Mouse (Mus musculus): ENCODE results near the gene Dnajc13. TPM values are rescaled to one million over a fixed set of nuclear protein-coding genes. Genes with fewer than 3 reads are reported as not detected.

Gene Dnajc13
- total and polyA plus RNA-seq, 3 experiments: 24.1 to 59.0 (median 31.1) TPM

GRCm38 (mm10) chr9:104182328-104182727 is 80.4 kb downstream of the Dnajc13 start:
- no peak for TF ChIP-seq SMC3 (IDR thresholded peaks at IDR 0.05; ENCODE audit: low read depth, low read length)
- TF ChIP-seq CHD2 (IDR thresholded peaks at IDR 0.05; ENCODE audit: low read length): no peak
- no peak for DNase-seq (ENCODE audit: low read depth, low spot score)

GRCm38 (mm10) chr9:104181626-104182025 is 81.1 kb downstream of the Dnajc13 start:
- no peaks in the 10 kb centered on the region for H3K79me2 ChIP-seq (ENCODE audit: control insufficient read depth, insufficient read depth, low read length, poor library complexity)
- no peaks in the 10 kb centered on the region for H3K27me3 ChIP-seq (ENCODE audit: control insufficient read depth in 1 of 2, insufficient read depth in 2 of 2, low read length in 2 of 2)
- no peaks in the 10 kb centered on the region for H3K4me1 ChIP-seq (ENCODE audit: control insufficient read depth in 1 of 2, insufficient read depth in 2 of 2, low read length in 2 of 2)
- H3K9ac ChIP-seq (ENCODE audit: control insufficient read depth, low read depth, low read length, poor library complexity, severe bottlenecking): no peak overlapping the region
- H3K4me3 ChIP-seq (ENCODE audit: control insufficient read depth in 1 of 2, insufficient read depth in 1 of 2, low read depth in 2 of 2, low read length in 2 of 2): no peak overlapping the region
- no peaks in the 10 kb centered on the region for H3K9me3 ChIP-seq (replicated peaks; ENCODE audit: insufficient read depth, low read length)
- TF ChIP-seq ZC3H11A (IDR thresholded peaks at IDR 0.05; ENCODE audit: low read depth, low read length): no peak
- TF ChIP-seq POLR2AphosphoS5 (IDR thresholded peaks at IDR 0.05; ENCODE audit: borderline replicate concordance, low read depth, low read length): no peak
- no peak for TF ChIP-seq MEF2A (IDR thresholded peaks at IDR 0.05; ENCODE audit: extremely low read depth, insufficient replicate concordance, low read depth, low read length, poor library complexity, severe bottlenecking)
- no peak for TF ChIP-seq CHD1 (IDR thresholded peaks at IDR 0.05; ENCODE audit: low read depth, low read length)
- no peak for TF ChIP-seq MYB (IDR thresholded peaks at IDR 0.05; ENCODE audit: low read depth, low read length)
- TF ChIP-seq CHD2 (IDR thresholded peaks at IDR 0.05; ENCODE audit: low read length): no peak
- no peak for TF ChIP-seq MXI1 (IDR thresholded peaks at IDR 0.05; ENCODE audit: low read depth, low read length)
- no peak for TF ChIP-seq MAZ (IDR thresholded peaks at IDR 0.05; ENCODE audit: low read depth, low read length)
- TF ChIP-seq MAFK (IDR thresholded peaks at IDR 0.05; ENCODE audit: borderline replicate concordance, low read depth, low read length): no peak
- TF ChIP-seq MYC (IDR thresholded peaks at IDR 0.05; ENCODE audit: low read depth, low read length): no peak
- no peak for TF ChIP-seq ELF1 (IDR thresholded peaks at IDR 0.05; ENCODE audit: low read depth, low read length)
- TF ChIP-seq RCOR1 (IDR thresholded peaks at IDR 0.05; ENCODE audit: low read depth, low read length): no peak
- TF ChIP-seq UBTF (IDR thresholded peaks at IDR 0.05; ENCODE audit: borderline replicate concordance, insufficient read depth, low read depth, low read length): no peak
- H3K27ac ChIP-seq (ENCODE audit: control insufficient read depth, low read depth, low read length): no peak overlapping the region
- peaks cover 0 to 3% of the 10 kb centered on the region in 2 experiments; a peak in 2 of 4 replicates for H3K36me3 ChIP-seq (ENCODE audit: control insufficient read depth in 1 of 2, insufficient read depth in 2 of 2, low read length in 2 of 2)
- no peak for DNase-seq (ENCODE audit: low read depth, low spot score)

More at GRCm38 (mm10) chr9:104182328-104182727, 80.4 kb downstream of the Dnajc13 start:
- no peaks in the 10 kb centered on the region for H3K27me3 ChIP-seq (ENCODE audit: control insufficient read depth in 1 of 2, insufficient read depth in 2 of 2, low read length in 2 of 2)
- H3K27ac ChIP-seq (ENCODE audit: control insufficient read depth, low read depth, low read length): no peak overlapping the region
- no peak overlapping the region for H3K4me3 ChIP-seq (ENCODE audit: control insufficient read depth in 1 of 2, insufficient read depth in 1 of 2, low read depth in 2 of 2, low read length in 2 of 2)
- H3K4me1 ChIP-seq (ENCODE audit: control insufficient read depth in 1 of 2, insufficient read depth in 2 of 2, low read length in 2 of 2): no peaks in the 10 kb centered on the region
- peaks cover 0 to 4% of the 10 kb centered on the region in 2 experiments; a peak in 2 of 4 replicates for H3K36me3 ChIP-seq (ENCODE audit: control insufficient read depth in 1 of 2, insufficient read depth in 2 of 2, low read length in 2 of 2)
- H3K9ac ChIP-seq (ENCODE audit: control insufficient read depth, low read depth, low read length, poor library complexity, severe bottlenecking): no peak overlapping the region
- H3K79me2 ChIP-seq (ENCODE audit: control insufficient read depth, insufficient read depth, low read length, poor library complexity): no peaks in the 10 kb centered on the region
- no peaks in the 10 kb centered on the region for H3K9me3 ChIP-seq (replicated peaks; ENCODE audit: insufficient read depth, low read length)

GRCm38 (mm10) chr9:104180046-104180445 is 82.7 kb downstream of the Dnajc13 start:
- Histone ChIP-seq H3K9ac (ENCODE audit: control insufficient read depth, low read depth, low read length, poor library complexity, severe bottlenecking) (no peak overlapping the region), H3K4me3 (ENCODE audit: control insufficient read depth in 1 of 2, insufficient read depth in 1 of 2, low read depth in 2 of 2, low read length in 2 of 2) (no peak overlapping the region), H3K27ac (ENCODE audit: control insufficient read depth, low read depth, low read length) (no peak overlapping the region), H3K27me3 (ENCODE audit: control insufficient read depth in 1 of 2, insufficient read depth in 2 of 2, low read length in 2 of 2) (no peaks in the 10 kb centered on the region), H3K4me1 (ENCODE audit: control insufficient read depth in 1 of 2, insufficient read depth in 2 of 2, low read length in 2 of 2) (no peaks in the 10 kb centered on the region), H3K79me2 (ENCODE audit: control insufficient read depth, insufficient read depth, low read length, poor library complexity) (no peaks in the 10 kb centered on the region), H3K36me3 (ENCODE audit: control insufficient read depth in 1 of 2, insufficient read depth in 2 of 2, low read length in 2 of 2) (peaks cover 0 to 7% of the 10 kb centered on the region in 2 experiments; a peak in 2 of 4 replicates), H3K9me3 (replicated peaks; ENCODE audit: insufficient read depth, low read length) (no peaks in the 10 kb centered on the region)
- DNase-seq (ENCODE audit: low read depth, low spot score): no peak
- no peak for TF ChIP-seq GATA1 (IDR thresholded peaks at IDR 0.05; ENCODE audit: low read depth, low read length)
- TF ChIP-seq MAZ (IDR thresholded peaks at IDR 0.05; ENCODE audit: low read depth, low read length): no peak
- no peak for TF ChIP-seq SIN3A (IDR thresholded peaks at IDR 0.05; ENCODE audit: low read length)
- no peak for TF ChIP-seq MYB (IDR thresholded peaks at IDR 0.05; ENCODE audit: low read depth, low read length)
- TF ChIP-seq TCF12 (IDR thresholded peaks at IDR 0.05; ENCODE audit: low read depth, low read length): no peak
- no peak for TF ChIP-seq MEF2A (IDR thresholded peaks at IDR 0.05; ENCODE audit: extremely low read depth, insufficient replicate concordance, low read depth, low read length, poor library complexity, severe bottlenecking)
- no peak for TF ChIP-seq ZMIZ1 (IDR thresholded peaks at IDR 0.05; ENCODE audit: low read depth, low read length)
- TF ChIP-seq CHD1 (IDR thresholded peaks at IDR 0.05; ENCODE audit: low read depth, low read length): no peak
- no peak for TF ChIP-seq MYC (IDR thresholded peaks at IDR 0.05; ENCODE audit: low read depth, low read length)
- TF ChIP-seq USF1 (IDR thresholded peaks at IDR 0.05; ENCODE audit: low read depth, low read length): no peak
- no peak for TF ChIP-seq POLR2AphosphoS2 (IDR thresholded peaks at IDR 0.05; ENCODE audit: low read length)
- TF ChIP-seq POLR2AphosphoS5 (IDR thresholded peaks at IDR 0.05; ENCODE audit: borderline replicate concordance, low read depth, low read length): no peak
- no peak for TF ChIP-seq ZKSCAN1 (IDR thresholded peaks at IDR 0.05; ENCODE audit: low read depth, low read length)
- TF ChIP-seq ETS1 (IDR thresholded peaks at IDR 0.05; ENCODE audit: low read depth, low read length): no peak
- no peak for TF ChIP-seq SMC3 (IDR thresholded peaks at IDR 0.05; ENCODE audit: low read depth, low read length)
- no peak for TF ChIP-seq TAL1 (IDR thresholded peaks at IDR 0.05; ENCODE audit: low read length)
- no peak for TF ChIP-seq JUND (IDR thresholded peaks at IDR 0.05; ENCODE audit: low read depth, low read length)
